Mouse (Mus musculus): ENCODE data around the gene Onecut1. TPM values are rescaled to one million over a fixed set of nuclear protein-coding genes. Genes with fewer than 3 reads are reported as not detected.
A peak's percentile ranks its signal among the peaks of the same experiment; 100 is the strongest.

The Onecut1 gene
- total RNA-seq (2014; fragmentation: Nextera tagmentation) (not detected in 2 replicates), total RNA-seq (2017) (not detected in 2 replicates)

DNA sequence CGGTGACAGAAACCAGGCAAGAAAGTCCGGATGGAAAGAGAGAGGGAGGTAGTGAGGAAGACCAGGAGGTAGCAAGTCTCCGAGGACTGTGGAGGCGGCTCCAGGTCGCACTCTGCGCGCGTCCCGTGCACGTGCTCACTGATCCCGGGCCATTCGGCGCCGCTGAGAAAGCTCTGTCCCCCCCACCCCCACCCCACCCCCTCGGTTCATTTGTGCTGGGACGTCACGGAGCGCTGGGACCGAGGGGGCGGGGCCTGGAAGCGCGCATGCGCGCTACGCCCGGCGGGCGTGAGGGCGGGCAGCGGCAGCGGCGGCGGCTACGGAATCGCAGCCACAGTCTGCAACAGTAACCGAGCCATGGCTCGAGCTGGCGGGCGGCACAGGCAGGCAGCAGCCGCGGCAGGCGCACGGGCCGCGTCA, at the start of gene Onecut1:
Onecut1 (plus strand) TSS at position 361 of the 420 bp plus-strand sequence.
- peak; percentile 47; the same call in 1 of the 2 replicates for ATAC-seq (replicated peaks; ENCODE audit: poor library complexity, severe bottlenecking)

DNA sequence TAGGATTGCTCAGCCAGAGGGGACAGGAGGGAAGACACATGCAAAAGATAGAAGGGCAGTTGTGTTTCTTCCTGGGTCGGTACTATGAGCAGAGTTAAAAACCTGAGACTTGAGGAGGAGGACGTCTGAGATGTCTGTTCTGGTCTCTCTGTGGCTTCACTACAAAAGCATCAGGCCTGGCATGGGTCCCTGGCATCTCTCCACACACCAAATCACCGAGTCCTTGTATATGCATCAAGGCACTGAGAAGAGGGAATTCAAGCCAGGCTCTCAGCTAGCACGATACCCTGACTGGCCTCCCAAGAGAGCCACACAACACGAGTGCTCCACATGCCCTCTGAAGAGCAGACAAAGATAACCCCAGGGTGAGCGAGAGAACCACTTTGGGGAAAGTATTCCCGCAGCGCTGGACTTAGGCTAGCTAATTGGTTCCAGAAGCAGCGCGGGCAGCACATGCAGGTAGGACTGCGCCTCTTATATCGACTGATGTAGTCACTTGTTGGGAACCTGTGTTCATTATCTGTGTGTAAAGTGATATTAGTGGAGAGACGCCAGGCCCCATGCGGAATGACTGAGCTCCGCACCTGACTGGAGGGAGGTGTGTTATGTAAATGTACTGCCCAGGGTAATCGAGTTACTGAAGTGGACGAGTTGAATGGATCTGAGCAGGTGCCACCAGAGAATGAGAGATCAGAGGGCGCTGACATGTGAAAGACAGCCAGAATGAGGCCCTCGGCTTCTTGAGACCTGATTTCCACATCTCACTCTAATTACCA, 41.8 kb upstream of the Onecut1 start:
- ATAC-seq (replicated peaks; ENCODE audit: poor library complexity, severe bottlenecking): no peak

DNA sequence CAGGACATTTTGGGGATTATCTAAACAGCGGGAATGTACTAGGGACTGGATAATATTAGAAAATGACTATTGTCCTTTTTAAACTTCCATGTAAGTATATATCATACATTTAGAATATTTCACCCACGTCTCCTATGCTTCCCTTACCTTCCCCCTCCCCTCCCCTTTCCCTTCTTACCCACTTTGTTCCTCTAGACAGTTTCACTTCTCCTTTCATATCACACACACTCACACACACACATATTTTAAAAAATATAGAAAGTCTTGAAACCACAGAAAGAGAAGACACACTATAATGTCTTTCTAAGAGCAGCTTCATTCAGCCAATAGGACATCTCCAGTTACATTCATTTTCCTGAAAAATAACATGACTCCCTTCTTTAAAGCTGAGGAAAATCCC, 36.6 kb upstream of the Onecut1 start:
- peak; percentile 93 for ATAC-seq (replicated peaks; ENCODE audit: poor library complexity, severe bottlenecking)

DNA sequence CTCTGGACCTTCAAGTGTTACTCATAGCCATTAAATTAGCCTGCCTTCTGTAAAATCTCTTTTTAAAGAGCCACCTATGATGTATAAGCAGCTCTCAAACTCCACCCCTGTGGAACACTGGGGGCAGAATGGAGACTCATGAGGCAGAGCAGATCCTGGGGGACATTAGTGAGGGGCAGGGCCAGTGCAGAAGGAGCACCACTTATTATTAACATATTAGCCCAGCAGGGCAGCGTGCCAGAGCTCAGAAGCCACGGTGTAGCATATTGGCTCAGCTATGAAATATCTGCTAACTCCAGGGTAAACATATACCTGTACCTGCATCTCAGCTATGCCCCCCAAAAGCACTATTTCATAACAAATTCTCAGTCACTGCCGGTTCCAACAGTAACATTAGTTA, 32.5 kb upstream of the Onecut1 start:
- no peak for ATAC-seq (replicated peaks; ENCODE audit: poor library complexity, severe bottlenecking)

DNA sequence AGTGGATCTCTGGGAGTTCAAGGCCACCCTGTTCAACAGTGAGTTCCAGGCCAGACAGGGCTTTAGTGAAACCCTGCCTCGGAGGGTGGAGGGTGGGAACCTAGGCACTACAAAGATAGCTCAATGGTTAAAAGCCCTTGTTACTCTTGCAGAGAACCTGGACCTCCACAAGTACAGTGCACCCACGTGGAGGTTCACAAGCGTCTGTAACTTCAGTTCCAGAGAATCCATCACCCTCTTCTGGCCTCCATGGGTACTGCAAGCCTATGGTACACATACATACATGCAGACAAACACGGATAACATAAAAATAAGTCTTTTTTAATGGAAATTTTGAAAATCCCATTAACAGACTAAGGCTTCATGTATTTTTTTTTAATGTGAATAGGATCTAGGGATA, 18.8 kb upstream of the Onecut1 start:
- ATAC-seq (replicated peaks; ENCODE audit: poor library complexity, severe bottlenecking): no peak

DNA sequence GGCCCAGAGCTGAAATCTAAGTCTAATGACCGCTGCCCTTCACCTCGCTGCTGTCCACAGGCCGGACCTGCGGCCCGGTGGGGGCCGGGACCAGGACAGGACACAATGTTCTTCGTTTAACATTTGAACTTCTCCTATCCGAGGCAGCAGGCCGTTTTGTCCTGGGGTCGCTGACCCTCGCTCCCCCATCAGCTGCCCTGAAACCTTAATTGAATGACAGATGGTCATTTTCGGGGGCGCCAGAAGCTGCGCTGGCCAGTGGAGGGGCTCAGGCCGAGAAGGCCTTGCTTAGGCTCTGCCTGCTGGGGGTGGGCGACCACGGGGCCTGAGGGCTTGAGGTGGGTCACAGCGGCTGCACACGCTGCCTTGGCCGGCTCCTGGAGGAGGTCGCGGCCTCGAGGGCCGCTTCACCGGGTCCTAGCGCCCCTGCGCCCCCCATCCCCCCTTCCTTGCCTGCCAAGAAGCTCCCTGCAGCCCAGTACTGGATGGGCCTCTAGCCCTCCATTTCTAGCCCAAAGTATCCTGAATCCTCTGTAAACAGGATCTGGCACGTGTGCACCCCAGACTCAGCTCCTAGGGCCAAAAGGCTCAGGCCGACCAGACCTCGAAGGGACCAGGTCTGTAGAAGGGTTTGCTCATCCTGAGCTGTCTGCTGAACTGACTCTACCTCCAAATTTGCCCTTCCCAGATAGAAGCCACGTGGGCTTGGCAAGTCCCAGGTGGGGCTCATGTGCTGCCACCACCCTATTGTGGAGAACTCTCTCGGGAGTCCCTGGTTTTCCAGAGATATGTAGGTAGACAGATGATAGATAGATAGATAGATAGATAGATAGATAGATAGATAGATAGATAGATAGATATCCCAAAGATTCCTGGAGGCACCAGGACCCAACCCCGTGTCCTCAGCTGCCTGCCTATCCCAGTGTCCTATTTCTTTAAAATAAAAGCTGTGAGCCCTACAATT, 14.6 kb upstream of the Onecut1 start:
- no peak; the same call in 1 of the 2 replicates for ATAC-seq (replicated peaks; ENCODE audit: poor library complexity, severe bottlenecking)

DNA sequence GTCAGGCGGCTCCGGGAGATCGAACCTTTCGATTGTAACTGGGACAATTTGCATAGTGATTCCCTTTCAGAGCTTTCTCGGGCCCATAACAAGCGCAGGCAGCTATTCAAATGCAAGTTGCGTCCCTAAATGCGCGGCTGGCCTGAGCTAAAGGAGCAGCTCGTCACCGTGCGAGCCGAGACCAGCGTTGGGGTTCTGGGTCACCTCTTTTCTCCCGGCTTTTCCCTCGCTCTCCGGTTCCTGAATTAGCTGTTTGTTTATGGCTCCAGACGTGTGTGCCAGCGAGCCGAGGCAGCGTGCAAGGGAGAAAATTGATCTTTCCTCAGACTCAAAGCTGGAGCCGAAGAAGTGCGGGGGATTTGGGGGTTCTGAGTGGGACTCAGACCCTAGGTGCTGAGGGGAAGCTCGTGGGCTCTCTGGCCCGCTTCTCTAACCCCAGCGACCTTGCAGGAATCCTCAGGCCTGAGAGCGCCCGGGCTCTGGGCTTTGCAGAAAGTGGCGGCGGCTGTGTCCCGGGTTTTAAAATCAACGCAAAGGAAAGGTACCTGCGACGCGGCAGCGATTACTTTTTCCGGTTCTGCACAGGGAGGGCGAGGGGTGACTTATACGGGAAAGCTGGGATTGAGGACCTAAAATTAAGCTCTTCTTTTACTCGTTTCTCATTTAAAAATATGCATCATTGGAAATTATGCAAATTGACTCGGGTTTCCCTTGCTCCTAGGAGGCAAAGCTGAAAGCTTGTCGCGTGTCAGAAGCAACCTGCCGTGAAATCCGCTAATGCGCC, 13.1 kb upstream of the Onecut1 start:
- ATAC-seq (replicated peaks; ENCODE audit: poor library complexity, severe bottlenecking): no peak

DNA sequence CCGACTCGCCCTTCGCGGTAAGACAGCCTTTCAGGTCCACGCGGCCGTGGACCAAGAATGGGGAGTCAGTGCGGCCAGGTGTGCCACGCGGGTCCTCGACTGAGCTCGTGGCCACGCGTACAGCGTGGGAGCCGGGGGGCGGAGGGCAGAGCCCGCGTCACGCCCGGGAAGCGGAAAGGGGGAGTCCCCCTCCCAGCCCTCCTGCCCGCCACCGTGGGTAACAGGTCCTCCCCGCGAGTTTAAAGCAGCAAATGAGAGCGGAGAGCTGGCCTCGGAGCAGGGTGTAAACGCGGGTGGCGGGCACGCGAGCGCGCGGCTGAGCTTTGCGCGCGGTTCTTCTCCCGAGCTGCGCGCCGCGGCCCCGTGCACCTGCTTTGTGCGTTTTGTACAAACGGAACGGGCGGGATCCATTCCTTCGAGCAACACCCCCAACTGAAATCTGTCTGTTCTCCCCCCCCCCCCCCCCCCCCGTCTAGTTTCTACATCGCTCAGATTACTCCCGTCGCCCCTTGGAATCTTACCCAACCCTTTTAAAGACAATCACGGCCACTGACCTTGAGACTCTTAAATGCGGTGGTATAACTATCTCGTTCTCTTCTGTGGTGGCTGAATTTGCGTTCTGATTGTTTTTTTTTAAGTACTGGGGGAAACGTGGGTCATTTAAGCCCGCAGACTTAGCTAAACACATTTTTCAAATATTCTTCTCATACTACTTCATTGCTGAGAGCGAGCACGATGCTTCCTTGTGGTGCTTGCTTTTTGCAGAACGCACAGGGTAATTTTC, 12.3 kb upstream of the Onecut1 start:
- ATAC-seq (replicated peaks; ENCODE audit: poor library complexity, severe bottlenecking): no peak

DNA sequence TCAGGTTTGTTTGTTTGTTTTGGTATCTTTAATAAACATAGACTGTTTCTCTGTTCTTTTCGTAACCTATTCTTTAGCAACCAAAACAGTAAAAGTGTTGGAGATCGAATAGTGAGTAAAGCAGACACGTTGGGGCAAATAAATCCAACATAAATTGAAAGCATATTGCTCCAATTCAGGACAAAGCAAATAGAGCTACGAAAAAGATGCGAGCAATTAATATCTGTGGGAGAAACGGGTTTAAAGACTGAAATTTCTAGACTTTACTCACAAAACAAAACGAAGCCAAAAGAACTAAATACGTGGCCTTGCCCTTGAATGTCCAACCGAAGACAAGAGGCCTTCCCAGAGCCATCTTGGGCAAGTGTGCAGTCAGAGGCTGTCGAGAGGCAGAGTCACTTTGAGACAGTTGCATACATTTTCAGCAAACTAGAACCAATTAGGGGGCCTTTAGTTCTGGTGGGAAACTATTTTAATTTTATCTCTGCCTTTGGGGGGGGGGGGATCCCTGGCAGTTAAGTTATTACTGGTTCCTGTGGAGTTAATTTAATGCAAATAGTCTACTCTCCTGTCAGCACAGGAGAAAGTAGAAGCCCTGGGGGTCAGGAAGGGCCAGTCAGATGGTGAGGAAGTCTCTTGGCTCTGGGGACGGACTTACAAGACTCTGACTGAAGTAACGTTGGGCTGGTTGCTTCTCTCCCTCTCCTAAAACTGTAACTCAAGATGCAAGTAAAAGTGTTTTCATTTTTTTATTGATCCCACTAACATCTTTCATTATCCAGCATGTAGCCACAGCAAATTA, 11.5 kb upstream of the Onecut1 start:
- no peak for ATAC-seq (replicated peaks; ENCODE audit: poor library complexity, severe bottlenecking)

DNA sequence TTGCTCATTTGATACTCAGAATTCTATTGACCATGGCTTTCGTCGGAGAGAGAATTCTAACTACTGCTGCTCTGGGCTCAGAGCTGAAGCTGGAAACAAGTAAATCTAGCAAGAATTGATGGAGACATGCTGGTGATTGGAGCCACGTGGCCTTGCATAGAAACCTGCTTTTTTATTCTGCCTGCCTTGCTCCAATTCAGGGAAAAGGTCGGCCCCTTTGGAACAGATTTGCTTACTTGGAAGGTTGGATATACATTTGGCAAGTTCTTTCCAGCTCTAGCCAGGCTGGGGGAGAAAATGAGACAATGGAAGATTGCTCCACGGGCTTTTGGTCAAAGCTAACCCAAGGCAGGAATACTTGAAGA, 11.0 kb upstream of the Onecut1 start:
- ATAC-seq (replicated peaks; ENCODE audit: poor library complexity, severe bottlenecking): no peak

DNA sequence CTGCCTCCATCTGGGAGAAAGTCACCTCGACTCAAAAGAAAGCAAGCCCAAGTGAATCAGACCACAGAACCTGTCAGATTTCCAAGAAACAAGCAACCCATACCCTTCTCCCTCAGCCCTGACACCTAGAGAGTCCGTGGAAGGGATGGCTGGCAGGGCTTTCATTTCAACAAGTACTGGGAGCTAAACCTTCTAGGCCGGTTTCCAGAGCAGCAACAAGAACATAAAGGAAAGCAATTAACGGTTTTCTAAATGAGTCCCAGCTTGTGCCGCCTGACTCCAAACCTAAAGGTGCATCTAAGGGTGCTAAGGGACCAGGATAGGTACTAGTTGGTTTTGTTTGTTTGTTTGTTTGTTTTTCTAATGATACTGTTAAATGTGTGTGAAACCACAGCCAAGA, 10.1 kb upstream of the Onecut1 start:
- no peak for ATAC-seq (replicated peaks; ENCODE audit: poor library complexity, severe bottlenecking)

DNA sequence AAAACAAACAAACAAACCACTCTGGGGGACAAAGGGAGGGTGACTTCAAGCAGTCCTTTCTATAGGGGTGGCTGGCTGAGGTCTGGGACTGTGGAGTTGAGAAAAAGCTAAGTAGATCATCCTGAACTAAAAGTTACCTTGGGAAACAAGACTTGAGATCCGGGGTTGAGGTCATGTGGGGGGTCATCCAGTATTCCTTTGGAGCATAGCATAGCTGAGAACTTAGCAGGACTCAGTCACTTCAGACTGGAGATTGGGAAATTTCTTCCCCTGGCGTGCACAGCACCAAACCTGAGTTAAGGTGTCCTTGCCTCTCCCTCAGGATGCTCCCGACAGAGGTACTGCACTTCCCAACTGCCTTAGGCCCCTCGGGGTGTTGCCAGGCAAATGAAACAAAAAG, 9.4 kb upstream of the Onecut1 start:
- no peak for ATAC-seq (replicated peaks; ENCODE audit: poor library complexity, severe bottlenecking)

DNA sequence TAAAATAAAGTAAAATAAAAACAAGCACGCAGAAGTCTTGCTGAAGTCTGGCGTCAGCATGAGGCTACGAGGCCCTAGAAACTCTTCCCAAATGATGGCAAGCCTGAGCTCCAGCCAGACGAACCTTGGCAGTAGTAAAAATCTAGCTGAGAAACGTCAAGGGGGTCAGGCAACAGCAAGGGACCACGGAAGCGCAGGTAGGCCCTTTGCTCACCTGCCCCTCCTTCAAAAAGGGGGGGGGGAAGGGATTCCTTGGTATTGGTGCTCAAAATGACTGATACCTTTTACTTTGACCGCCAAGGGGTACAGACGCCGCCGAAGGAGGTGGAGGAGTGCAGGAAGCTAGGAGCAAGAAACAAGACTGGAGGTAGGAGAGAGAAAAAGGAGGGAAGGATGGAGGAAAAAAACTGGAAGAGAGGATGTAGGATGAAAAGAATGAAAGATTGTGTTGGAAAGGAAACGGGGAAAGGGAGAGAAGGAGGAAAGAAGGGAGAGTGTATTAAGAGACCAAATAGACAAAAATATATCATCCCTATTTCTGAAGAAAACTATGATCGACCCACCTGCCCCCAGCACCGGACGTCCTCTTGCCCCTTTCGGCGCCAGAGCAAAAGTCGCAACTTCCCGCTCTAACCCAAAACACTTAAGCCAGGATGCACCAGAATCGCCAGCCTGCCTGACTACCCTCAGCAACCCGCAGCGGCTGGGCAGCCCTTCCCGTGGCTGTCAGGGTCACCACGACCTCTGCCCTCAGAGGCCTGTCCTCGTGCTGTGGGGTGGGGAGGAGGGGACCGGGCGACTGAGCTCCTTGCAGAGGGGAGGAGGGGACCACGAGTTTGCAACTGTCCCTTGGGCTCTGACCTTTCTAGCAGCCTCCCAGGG, 8.3 kb upstream of the Onecut1 start:
- no peak for ATAC-seq (replicated peaks; ENCODE audit: poor library complexity, severe bottlenecking)

DNA sequence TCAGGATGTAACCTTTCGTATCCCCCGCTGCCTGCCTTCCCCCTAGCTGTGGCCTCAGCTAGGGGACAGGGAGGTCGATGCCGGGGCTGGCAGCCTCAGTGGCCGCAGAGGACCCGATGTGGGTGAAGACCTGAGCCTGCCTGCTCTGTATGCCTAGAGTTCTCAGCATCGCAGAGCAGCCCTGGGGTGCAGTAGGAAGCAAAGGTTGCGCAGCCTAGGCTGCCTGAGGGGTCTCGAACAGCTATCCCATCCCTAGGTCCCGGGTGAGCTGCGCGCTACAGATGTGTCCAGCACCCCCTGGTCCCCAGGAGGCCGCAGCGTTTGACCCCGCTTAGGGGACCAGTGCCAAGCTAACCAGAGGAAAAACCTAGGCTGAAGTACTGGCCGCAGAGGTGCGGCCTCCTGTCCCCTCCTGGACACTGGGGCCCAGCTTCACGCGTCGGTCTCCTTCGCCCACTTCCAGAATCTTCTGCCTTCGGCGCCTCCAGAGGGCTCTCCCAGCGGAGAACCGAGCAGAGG, 7.6 kb upstream of the Onecut1 start:
- no peak for ATAC-seq (replicated peaks; ENCODE audit: poor library complexity, severe bottlenecking)

DNA sequence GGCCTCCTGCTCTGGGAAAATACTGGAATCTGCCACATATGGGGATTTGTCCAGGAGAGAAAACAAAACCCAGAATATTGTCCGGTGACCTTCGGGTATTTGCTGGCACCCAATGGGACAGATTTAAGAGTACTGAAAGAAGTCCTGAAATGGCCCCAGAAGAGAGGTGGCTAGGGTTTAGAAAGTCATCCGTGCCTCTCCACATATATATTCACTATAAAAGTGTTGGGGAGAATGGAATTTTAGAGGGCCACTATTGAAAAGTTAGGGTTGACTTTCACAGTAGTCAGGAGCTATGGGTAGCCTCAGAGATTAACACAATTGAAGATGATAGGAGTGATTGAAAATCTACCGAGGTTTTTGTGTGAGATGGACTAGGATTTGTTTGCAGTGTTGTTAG, 6.3 kb upstream of the Onecut1 start:
- no peak for ATAC-seq (replicated peaks; ENCODE audit: poor library complexity, severe bottlenecking)

DNA sequence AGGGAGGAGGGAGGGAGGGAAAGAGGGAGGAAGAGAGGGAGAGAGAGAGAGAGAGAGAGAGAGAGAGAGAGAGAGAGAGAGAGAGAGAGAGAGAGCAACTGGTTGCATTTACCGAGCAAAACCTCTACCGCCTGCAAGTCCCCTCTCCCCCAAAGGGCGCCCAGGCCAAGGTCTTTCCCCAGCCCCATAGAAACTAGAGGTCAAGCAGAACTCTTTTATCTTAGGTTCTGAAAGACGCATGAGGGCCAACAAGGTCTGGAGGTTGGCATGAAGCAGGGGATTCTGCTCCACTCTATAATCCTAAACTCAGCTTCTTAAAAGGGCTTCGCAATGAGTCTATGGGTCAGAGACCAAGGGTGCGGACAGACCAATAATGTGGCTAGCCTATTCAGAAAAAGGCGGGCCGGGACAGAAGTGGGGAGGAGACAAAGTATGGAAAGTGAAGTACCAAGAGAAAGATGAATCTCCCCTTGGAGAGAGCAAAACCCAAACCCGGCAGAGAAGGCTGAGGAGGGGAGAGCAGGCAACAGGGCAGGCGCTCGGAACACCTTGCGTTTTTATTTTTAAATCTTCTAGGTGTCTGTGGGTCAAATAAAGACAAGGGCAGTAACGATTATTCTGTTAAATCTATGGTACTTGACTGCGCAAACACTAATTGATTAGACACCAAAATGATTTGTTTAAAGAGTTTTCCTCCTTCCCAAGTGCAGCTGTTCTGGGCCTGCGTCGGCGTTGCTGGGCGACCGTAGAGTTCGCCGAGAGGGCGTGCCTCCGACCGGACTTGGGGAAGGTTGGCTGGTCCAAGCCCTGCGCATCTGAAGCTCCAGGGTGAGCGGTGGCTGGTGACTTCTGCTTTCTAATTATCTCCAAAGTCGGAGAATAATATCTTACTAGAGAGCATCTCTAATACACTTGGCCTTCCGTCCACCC, 4.9 kb upstream of the Onecut1 start:
- no peak for ATAC-seq (replicated peaks; ENCODE audit: poor library complexity, severe bottlenecking)

DNA sequence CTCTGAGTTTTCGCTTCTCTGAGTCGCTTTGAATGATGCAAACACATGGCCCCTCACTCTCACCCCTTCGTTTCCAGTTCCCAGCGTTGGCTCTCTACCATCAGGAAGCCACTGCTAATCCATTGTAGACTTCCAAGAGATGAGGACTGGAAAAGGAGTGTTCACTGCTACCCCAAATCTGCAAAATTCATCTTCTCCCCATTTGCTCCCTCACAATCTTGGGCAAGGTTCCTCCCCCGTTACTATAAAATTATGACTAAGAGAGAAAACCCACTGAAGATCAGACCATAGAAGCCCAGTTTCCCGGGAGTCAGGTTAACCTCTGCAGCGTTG, 4.2 kb upstream of the Onecut1 start:
- no peak for ATAC-seq (replicated peaks; ENCODE audit: poor library complexity, severe bottlenecking)

Data from granulocyte monocyte progenitor cell, adult 5-6 weeks (primary cell).